Mouse (Mus musculus): ENCODE results near the gene Fignl2. TPM values are rescaled to one million over a fixed set of nuclear protein-coding genes. Genes with fewer than 3 reads are reported as not detected.
"Not testable (repeated sequence)": the region's sequence is repeated elsewhere in the genome, so short reads cannot be mapped to it uniquely, and the experiment has no call there.

Gene Fignl2
- total and polyA plus RNA-seq, 2 experiments from 2014 or later, result 0.12 to 3.9 TPM

GRCm38 (mm10) chr15:101121411-101122289 lies 43.3 kb upstream of the Fignl2 start:
- 0 out of 2 replicates have a peak, but pooled peaks cover 4% of the 10 kb centered on the region for H3K27me3 ChIP-seq (ENCODE audit: control insufficient read depth, insufficient read depth, low read length)
- H3K9me3 ChIP-seq (replicated peaks; ENCODE audit: control insufficient read depth, low read length), result no peaks in the 10 kb centered on the region
- WGBS, result 70% methylated on average over 9 of the region's 9 CpGs
- DNase-seq (ENCODE audit: low spot score), result no peak
- H3K36me3 ChIP-seq (replicated peaks; ENCODE audit: control insufficient read depth, insufficient read depth, low read length), result no peaks in the 10 kb centered on the region
- H3K4me3 ChIP-seq (ENCODE audit: low read depth, low read length), result no peak overlapping the region
- TF ChIP-seq EP300 (IDR thresholded peaks at IDR 0.05; ENCODE audit: low read depth), result no peak
- no peak for TF ChIP-seq CTCF (IDR thresholded peaks at IDR 0.05; ENCODE audit: low read depth)
- H3K27ac ChIP-seq (ENCODE audit: low read depth), result no peak overlapping the region
- no peak for ATAC-seq (ENCODE audit: insufficient read depth, low read depth)
- peaks cover 6% of the 10 kb centered on the region; the same call in 1 of the 2 replicates for H3K4me1 ChIP-seq (ENCODE audit: control insufficient read depth, insufficient read depth)
- H3K4me2 ChIP-seq (ENCODE audit: low read depth, low read length), result no peak overlapping the region
- H3K9ac ChIP-seq (replicated peaks; ENCODE audit: low read depth, low read length), result no peak overlapping the region

DNA sequence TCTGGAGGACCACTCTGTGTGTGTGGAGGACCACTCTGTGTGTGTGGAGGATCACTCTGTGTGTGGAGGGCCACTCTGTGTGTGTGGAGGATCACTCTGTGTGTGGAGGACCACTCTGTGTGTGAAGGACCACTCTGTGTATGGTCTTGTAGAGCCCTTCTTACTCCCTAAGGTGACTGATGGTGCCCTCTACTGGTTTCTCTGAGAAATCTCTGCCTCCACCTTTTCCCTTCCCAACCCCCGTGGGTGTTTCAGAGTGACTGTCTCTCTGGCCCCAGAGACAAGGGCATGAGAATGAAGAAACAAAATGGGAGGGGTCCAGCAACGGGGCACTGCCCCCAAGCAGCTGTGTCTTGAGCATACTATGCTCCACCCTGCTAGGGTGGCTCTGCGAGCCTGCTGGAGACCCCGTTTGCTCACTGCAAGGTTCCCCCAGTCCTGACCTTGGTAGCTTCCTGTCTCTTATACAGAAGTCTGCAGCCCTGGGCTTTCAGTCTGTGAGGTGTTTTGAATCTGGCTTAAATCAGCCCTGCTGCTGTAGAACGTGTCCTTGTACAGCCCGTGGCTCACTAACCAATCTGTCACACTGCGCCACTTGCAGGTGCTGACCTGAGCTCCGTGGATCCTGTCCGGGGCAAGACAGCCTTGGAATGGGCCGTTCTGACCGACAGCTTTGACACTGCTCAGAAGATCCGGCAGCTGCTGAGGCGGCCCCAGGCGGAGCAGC lies 40.2 kb upstream of the Fignl2 start:
- DNase-seq (ENCODE audit: low spot score) (no peak), ATAC-seq (ENCODE audit: insufficient read depth, low read depth) (0 out of 2 replicates have a peak, but pooled peaks have one; percentile 28)
- H3K36me3 ChIP-seq (replicated peaks; ENCODE audit: control insufficient read depth, insufficient read depth, low read length), result no peaks in the 10 kb centered on the region
- H3K9ac ChIP-seq (replicated peaks; ENCODE audit: low read depth, low read length), result no peak overlapping the region
- no peak overlapping the region for H3K27ac ChIP-seq (ENCODE audit: low read depth)
- peaks cover 6% of the 10 kb centered on the region; the same call in 1 of the 2 replicates for H3K4me1 ChIP-seq (ENCODE audit: control insufficient read depth, insufficient read depth)
- H3K9me3 ChIP-seq (replicated peaks; ENCODE audit: control insufficient read depth, low read length), result no peaks in the 10 kb centered on the region; the same call in 1 of the 2 replicates
- H3K27me3 ChIP-seq (ENCODE audit: control insufficient read depth, insufficient read depth, low read length), result 0 out of 2 replicates have a peak, but pooled peaks cover 4% of the 10 kb centered on the region
- no peak overlapping the region for H3K4me3 ChIP-seq (ENCODE audit: low read depth, low read length)
- H3K4me2 ChIP-seq (ENCODE audit: low read depth, low read length), result no peak overlapping the region
- WGBS, result 57% methylated on average over 14 of the region's 14 CpGs
- TF ChIP-seq EP300 (IDR thresholded peaks at IDR 0.05; ENCODE audit: low read depth) (no peak), CTCF (IDR thresholded peaks at IDR 0.05; ENCODE audit: low read depth) (peak; percentile 47)

- Histone ChIP-seq H3K27me3 (ENCODE audit: control insufficient read depth, insufficient read depth, low read length) (0 out of 2 replicates have a peak, but pooled peaks cover 4% of the 10 kb centered on the region), H3K4me2 (ENCODE audit: low read depth, low read length) (no peak within 1 kb of the TSS), H3K36me3 (replicated peaks; ENCODE audit: control insufficient read depth, insufficient read depth, low read length) (no peaks in the 10 kb centered on the region), H3K4me3 (ENCODE audit: low read depth, low read length) (no peak within 1 kb of the TSS), H3K4me1 (ENCODE audit: control insufficient read depth, insufficient read depth) (no peaks in the 10 kb centered on the region), H3K9ac (replicated peaks; ENCODE audit: low read depth, low read length) (no peak within 1 kb of the TSS), H3K27ac (ENCODE audit: low read depth) (no peak within 1 kb of the TSS), H3K9me3 (replicated peaks; ENCODE audit: control insufficient read depth, low read length) (no peaks in the 10 kb centered on the region; the same call in 1 of the 2 replicates)
- TF ChIP-seq EP300 (IDR thresholded peaks at IDR 0.05; ENCODE audit: low read depth), result no peak
- no peak for ATAC-seq (ENCODE audit: insufficient read depth, low read depth)
- 66% methylated on average over 5 of the region's 5 CpGs for WGBS
- DNase-seq (ENCODE audit: low spot score), result no peak
These were observed 37.2 kb upstream of the Fignl2 start, which contains the start of gene Ankrd33 for GRCm38 (mm10) chr15:101115511-101116110. Gene Ankrd33 (plus strand): TSS chr15:101115755.

GRCm38 (mm10) chr15:101113778-101114177 lies 35.4 kb upstream of the Fignl2 start:
- H3K36me3 ChIP-seq (replicated peaks; ENCODE audit: control insufficient read depth, insufficient read depth, low read length); H3K9me3 ChIP-seq (replicated peaks; ENCODE audit: control insufficient read depth, low read length); H3K27me3 ChIP-seq (ENCODE audit: control insufficient read depth, insufficient read depth, low read length); H3K4me2 ChIP-seq (ENCODE audit: low read depth, low read length); H3K9ac ChIP-seq (replicated peaks; ENCODE audit: low read depth, low read length); DNase-seq (ENCODE audit: low spot score); ATAC-seq (ENCODE audit: insufficient read depth, low read depth); H3K27ac ChIP-seq (ENCODE audit: low read depth); H3K4me1 ChIP-seq (ENCODE audit: control insufficient read depth, insufficient read depth); H3K4me3 ChIP-seq (ENCODE audit: low read depth, low read length): not testable (repeated sequence)
- 85% methylated on average over 2 of the region's 2 CpGs for WGBS

DNA sequence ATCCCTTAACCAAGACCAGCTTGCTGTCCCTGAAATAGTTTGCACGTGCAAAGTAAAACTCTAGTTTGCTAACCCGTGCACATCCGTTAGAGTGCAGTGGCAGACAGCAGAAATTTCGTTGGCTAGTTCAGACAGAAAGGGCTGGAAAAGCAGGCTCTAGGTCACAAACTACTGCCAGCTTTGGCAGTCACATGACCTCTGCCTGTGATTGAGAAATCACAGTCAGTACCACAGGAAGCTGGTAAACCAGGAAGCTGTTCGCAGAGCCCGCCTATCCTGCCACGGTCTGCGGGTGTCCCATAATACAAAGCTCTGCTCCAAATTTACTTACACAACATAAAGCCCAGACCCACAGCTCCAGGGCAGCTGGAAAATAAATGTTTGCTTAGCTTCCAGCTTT lies 34.8 kb upstream of the Fignl2 start:
- Histone ChIP-seq H3K27ac (ENCODE audit: low read depth) (peak overlapping the region; percentile 30; the same call in 1 of the 2 replicates), H3K4me2 (ENCODE audit: low read depth, low read length) (no peak overlapping the region)

More for the DNA sequence above, 34.8 kb upstream of the Fignl2 start:
- H3K9me3 ChIP-seq (replicated peaks; ENCODE audit: control insufficient read depth, low read length), result no peaks in the 10 kb centered on the region; the same call in 1 of the 2 replicates
- TF ChIP-seq CTCF (IDR thresholded peaks at IDR 0.05; ENCODE audit: low read depth) (no peak), EP300 (IDR thresholded peaks at IDR 0.05; ENCODE audit: low read depth) (no peak)
- 0 out of 2 replicates have a peak, but pooled peaks cover 2% of the 10 kb centered on the region for H3K4me1 ChIP-seq (ENCODE audit: control insufficient read depth, insufficient read depth)
- H3K4me3 ChIP-seq (ENCODE audit: low read depth, low read length), result no peak overlapping the region
- H3K36me3 ChIP-seq (replicated peaks; ENCODE audit: control insufficient read depth, insufficient read depth, low read length), result no peaks in the 10 kb centered on the region
- DNase-seq (ENCODE audit: low spot score) (peak; percentile 47), ATAC-seq (ENCODE audit: insufficient read depth, low read depth) (peak; percentile 57)
- 43% methylated on average over 8 of the region's 8 CpGs for WGBS
- H3K27me3 ChIP-seq (ENCODE audit: control insufficient read depth, insufficient read depth, low read length), result no peaks in the 10 kb centered on the region
- no peak overlapping the region for H3K9ac ChIP-seq (replicated peaks; ENCODE audit: low read depth, low read length)
